Mouse (Mus musculus) forebrain, embryonic 11.5 days (tissue): Measurements from ENCODE around the gene Ugt1a8. TPM values are rescaled to one million over a fixed set of nuclear protein-coding genes. Genes with fewer than 3 reads are reported as not detected.
"Not testable (repeated sequence)": the region's sequence is repeated elsewhere in the genome, so short reads cannot be mapped to it uniquely, and the experiment has no call there.

ENCODE experiments used
- ATAC-seq: fragments of 200-750 bp; cut with Nextera tagmentation; replicated peaks from 2 replicates; pipeline ENCODE4 v1.8.0; 2017; ENCODE audit warnings: moderate TSS enrichment; ENCODE audit not compliant: low FRiP score
- DNase-seq: peaks from one replicate; pipeline ENCODE4 v3.0.0-alpha.2; 2017; ENCODE audit warnings: low spot score
- H3K27ac ChIP-seq: fragments of 300-500 bp; sonication (generic); 2 replicates; pipeline ENCODE4 v1.5.1; 2014; ENCODE audit warnings: low read depth, low read length
- H3K27me3 ChIP-seq: fragments of 300-500 bp; sonication (generic); 2 replicates; pipeline ENCODE4 v1.6.1; 2014; ENCODE audit warnings: mild to moderate bottlenecking, low read length, mixed read lengths; ENCODE audit not compliant: control insufficient read depth, insufficient read depth
- H3K36me3 ChIP-seq: fragments of 300-500 bp; sonication (generic); 2 replicates; pipeline ENCODE4 v1.6.1; 2014; ENCODE audit warnings: mild to moderate bottlenecking, low read length, moderate library complexity, mixed read lengths; ENCODE audit not compliant: control insufficient read depth, insufficient read depth
- H3K4me1 ChIP-seq: fragments of 300-500 bp; sonication (generic); replicated peaks from 2 replicates; pipeline ENCODE4 v1.6.1; 2014; ENCODE audit warnings: low read length, mixed read lengths; ENCODE audit not compliant: control insufficient read depth, insufficient read depth
- H3K4me2 ChIP-seq: fragments of 300-500 bp; sonication (generic); 2 replicates; pipeline ENCODE4 v1.6.1; 2014; ENCODE audit warnings: low read depth, mild to moderate bottlenecking, low read length, moderate library complexity, mixed read lengths; ENCODE audit not compliant: severe bottlenecking
- H3K4me3 ChIP-seq: fragments of 300-500 bp; sonication (generic); 2 replicates; pipeline ENCODE4 v1.5.1; 2014; ENCODE audit warnings: low read depth, low read length
- H3K9ac ChIP-seq: fragments of 300-500 bp; sonication (generic); 2 replicates; pipeline ENCODE4 v1.6.1; 2014; ENCODE audit warnings: low read length
- H3K9me3 ChIP-seq: fragments of 300-500 bp; sonication (generic); 2 replicates; pipeline ENCODE4 v1.6.1; 2016; ENCODE audit warnings: low read length, mixed read lengths; ENCODE audit not compliant: control insufficient read depth
- WGBS: fragments of 180-500 bp; shearing (Covaris S2); extraction: QIAGEN DNeasy Blood & Tissue Kit; methylation state at CpG from one replicate; pipeline ENCODE4 v1.1.7; 2014; 5-methylcytosine and 5-hydroxymethylcytosine counted together
- polyA plus RNA-seq: library from polyadenylated mRNA; unstranded; fragments of >200 nt; fragmentation: Nextera tagmentation; extraction: Ambion mirVana; gene quantifications from 2 replicates; pipeline ENCODE4 v1.2.1, GENCODE M21; 2014

Gene Ugt1a8
- polyA plus RNA-seq, 1 experiment from 2014 or later = not detected

DNA sequence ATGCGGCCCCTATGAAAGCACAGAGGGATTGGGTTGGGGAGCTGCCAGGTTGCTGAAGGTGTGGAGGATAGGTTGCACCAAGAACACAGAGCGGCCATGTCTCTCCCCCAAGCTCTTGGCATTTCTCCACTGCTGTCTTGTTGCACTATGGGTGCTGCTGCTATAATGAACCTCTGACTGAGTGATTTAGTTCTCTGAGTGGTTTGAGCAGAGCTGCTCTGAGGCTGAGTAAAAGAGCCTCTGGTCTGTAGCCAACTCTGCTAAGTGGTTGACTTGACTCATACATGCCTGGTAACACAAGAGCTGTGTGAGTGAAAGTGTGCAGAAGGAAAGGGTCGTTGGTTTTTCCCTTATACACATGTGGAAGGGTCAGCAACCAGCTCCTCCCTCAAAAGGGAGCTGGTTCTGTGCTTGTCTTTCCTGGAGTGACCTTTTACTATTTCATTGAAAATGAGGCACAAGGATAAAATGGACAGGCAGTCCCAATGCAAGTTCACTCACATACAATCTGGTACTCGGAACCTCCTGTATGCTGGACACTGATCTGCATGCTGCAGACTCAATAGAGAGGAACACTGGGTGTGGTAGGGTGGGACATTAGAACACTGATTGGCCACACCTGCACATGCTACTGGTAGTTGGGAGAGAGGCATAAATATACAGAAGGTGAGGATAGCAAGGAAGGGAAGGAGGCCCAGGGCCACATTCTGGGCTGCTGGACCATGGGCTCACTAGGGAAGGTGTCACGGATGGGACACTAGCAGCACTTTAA, 16.3 kb downstream of the Ugt1a8 start:
- WGBS = 80% methylated on average over 4 of the region's 5 CpGs
- not testable (repeated sequence) for ATAC-seq

DNA sequence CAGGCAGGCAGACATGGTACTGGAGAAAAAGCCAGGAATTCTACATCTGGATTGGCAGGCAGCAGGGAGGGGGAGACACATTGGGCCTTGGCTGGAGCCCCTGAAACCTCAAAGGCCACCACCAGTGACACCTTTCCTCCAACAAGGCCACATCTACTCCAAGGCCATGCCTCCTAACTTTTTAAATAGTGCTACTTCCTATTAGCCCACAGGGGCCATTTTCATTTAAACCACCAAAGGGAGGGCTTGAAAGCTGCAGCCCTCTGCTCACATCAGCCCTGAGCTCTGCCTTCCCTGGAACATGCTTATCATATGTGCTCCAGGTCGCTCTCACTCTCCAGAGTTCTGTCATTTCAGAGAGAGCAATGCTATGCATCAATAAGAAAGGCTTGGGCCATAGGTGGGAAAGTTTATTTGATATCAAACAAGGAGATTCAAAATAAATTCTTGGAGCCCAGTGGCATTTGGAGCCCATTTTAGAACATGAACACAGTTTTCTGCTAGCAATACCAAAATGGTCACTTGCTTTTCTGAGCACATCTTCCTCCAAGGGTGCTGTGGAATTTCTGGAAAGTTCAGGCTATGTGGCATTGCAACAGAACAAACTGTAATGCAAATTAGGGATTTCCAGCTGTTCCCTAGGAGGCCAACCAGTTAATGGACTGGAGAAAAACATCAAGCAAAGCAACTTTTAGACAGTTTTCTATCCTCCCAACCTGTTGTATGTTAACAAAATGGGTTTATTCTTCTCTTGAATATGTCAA, 17.2 kb downstream of the Ugt1a8 start:
- no peaks in the 10 kb centered on the region for H3K36me3 ChIP-seq
- no peaks in the 10 kb centered on the region for H3K4me1 ChIP-seq
- 94% methylated on average over 1 of the region's 1 CpGs for WGBS
- ATAC-seq = no peak
- H3K27ac ChIP-seq = no peak overlapping the region
- no peaks in the 10 kb centered on the region for H3K27me3 ChIP-seq
- no peak overlapping the region for H3K4me3 ChIP-seq
- DNase-seq = no peak
- H3K9ac ChIP-seq = no peak overlapping the region
- H3K9me3 ChIP-seq = no peaks in the 10 kb centered on the region
- no peak overlapping the region for H3K4me2 ChIP-seq

More for the DNA sequence above, 16.3 kb downstream of the Ugt1a8 start:
- not testable (repeated sequence) for H3K27me3 ChIP-seq, H3K9me3 ChIP-seq, H3K27ac ChIP-seq, H3K4me1 ChIP-seq, H3K4me2 ChIP-seq, H3K36me3 ChIP-seq, H3K4me3 ChIP-seq, DNase-seq, H3K9ac ChIP-seq

DNA sequence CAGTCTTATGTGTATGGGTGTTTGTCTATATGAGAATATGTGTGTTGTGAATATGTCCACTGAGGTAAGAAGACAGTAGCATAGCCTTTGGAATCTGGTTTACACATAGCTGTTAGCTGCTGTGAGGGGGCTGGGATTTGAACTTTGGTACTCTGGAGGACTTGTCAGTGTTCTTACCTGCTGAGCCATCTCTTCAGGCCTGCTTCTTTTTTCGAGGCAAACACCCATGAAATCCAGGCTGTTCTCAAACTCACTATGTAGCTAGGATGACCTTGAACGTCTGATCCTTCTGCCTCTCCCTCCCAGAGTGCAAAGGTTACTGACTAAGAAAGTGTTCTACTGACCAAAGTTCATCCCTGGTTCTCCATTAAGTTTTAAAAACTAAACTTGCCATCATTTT, 18.0 kb downstream of the Ugt1a8 start:
- no peak overlapping the region for H3K27ac ChIP-seq
- no peaks in the 10 kb centered on the region for H3K27me3 ChIP-seq
- H3K4me3 ChIP-seq = no peak overlapping the region
- no peaks in the 10 kb centered on the region for H3K36me3 ChIP-seq
- H3K4me1 ChIP-seq = no peaks in the 10 kb centered on the region
- DNase-seq (no peak), ATAC-seq (no peak)
- no peak overlapping the region for H3K4me2 ChIP-seq
- H3K9me3 ChIP-seq = no peaks in the 10 kb centered on the region
- H3K9ac ChIP-seq = no peak overlapping the region
- WGBS = 73% methylated on average over 2 of the region's 2 CpGs

DNA sequence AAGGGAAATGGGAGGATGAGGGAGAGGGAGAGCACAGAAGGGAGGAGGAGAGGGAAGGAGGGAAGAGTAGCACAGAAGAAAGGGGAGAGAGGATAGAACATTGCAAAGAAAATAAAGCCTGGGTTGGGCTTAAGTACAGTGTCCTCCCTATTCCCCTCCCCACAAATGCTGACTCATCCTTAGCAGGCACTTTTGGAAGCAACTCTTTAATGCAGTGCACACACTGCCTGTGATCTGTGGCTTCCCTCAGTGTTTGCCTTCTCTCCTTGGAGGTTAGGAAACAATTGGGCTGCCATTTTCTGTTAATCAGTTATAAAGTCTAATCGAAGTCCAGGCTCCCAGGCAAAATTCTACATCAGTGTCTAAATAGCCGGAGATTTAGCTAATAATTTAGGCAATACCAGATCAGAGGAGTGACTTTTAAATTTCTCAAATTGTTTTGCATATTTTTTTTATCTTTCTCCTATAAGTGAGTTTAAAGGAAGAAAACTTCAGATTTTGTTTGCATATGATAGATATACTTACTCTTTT, 21.5 kb downstream of the Ugt1a8 start:
- not testable (repeated sequence) for H3K4me2 ChIP-seq, H3K4me3 ChIP-seq, H3K9me3 ChIP-seq, H3K4me1 ChIP-seq, ATAC-seq, H3K27me3 ChIP-seq, DNase-seq, H3K27ac ChIP-seq, H3K36me3 ChIP-seq, H3K9ac ChIP-seq
- WGBS = 83% methylated on average over 2 of the region's 2 CpGs

DNA sequence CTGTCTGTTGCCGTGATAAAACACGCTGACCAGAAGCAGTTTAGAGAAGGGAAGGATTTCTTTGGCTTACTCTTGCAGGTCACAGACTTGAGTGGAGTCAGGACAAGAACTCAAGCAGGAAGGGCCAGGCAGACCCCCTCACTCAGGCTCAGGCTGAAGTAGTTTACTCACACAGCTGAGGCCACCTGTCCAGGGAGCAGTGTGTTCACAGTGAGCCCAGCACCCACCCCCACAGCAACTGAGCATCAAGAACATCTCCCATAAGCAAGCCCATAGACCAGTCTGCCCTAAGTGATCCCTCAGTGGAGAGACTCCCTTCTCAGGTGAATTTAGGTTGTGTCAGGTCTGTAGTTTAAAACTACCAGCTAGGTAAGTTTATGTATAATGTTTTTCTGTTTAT, 22.0 kb downstream of the Ugt1a8 start:
- not testable (repeated sequence) for H3K9me3 ChIP-seq, H3K9ac ChIP-seq, ATAC-seq, DNase-seq, H3K27me3 ChIP-seq, H3K4me2 ChIP-seq, H3K4me1 ChIP-seq, H3K4me3 ChIP-seq, H3K36me3 ChIP-seq, H3K27ac ChIP-seq
- WGBS = 93% methylated on average over 2 of the region's 2 CpGs

DNA sequence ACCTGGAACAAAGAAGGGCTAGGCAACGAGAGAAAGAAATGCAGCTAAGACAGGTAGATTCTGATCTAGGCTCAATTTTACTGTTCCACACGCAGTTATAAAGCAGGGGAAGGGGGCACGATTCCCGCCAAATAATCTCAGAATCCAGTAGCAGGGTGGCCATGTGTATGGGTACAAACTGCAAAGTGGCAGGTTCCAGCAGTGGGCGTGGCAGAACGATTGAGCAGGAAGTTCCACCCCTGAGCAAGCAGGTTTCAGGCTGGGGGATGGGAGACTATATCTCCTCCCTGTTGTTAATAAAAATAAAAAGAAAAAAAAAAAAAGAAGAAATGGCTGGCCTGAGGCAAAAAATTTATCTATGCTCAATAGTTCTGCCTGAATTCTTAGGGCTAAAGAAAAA, 25.2 kb downstream of the Ugt1a8 start:
- H3K36me3 ChIP-seq, DNase-seq, H3K9ac ChIP-seq, H3K4me3 ChIP-seq, H3K27ac ChIP-seq, ATAC-seq, H3K4me2 ChIP-seq, H3K4me1 ChIP-seq, H3K9me3 ChIP-seq, H3K27me3 ChIP-seq: not testable (repeated sequence)
- WGBS = 93% methylated on average over 6 of the region's 6 CpGs

DNA sequence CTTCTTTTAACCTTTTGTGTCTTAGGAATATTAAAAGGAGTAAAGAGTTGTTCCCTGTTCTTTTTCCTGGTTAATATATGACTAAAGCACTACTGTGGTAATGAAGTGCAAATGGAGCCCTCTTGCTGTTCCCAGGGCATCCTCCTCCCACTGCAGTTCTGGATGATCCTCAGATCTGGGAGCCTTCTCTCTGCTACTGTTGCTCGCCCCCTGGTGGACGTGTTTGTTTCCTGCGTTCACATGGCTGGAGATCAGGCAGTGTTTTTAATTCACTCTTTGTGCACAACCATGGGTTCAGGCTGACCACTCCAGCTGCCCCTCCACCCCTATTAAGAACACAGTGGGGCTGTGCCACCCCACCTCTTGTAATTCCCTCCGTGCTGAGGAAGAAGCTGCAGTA, 32.9 kb downstream of the Ugt1a8 start:
- not testable (repeated sequence) for H3K4me3 ChIP-seq, H3K4me1 ChIP-seq, H3K36me3 ChIP-seq, DNase-seq, H3K27me3 ChIP-seq, H3K9ac ChIP-seq, H3K4me2 ChIP-seq, H3K9me3 ChIP-seq, H3K27ac ChIP-seq
- 0 out of 2 replicates have a peak, but pooled peaks have one; percentile 12 for ATAC-seq
- 11% methylated on average over 3 of the region's 4 CpGs for WGBS

DNA sequence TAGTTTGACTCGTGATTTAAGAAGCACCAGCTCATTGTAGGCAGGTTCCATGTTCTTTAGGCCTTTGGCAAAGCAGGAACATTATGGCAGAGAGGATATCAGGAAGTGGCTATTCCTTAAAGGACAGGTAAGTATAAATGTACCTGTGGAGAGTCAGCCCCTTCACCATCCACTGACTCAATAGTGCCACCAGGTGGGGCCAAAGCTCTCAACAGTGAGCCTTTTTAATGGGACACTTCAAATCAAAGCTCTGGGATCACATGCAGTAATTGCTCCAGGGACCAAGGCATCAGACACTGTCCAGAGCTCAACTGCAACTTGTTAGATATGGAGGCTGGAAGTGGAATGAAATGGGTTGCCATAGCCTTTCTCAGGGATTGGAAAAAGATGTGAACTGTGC, 33.9 kb downstream of the Ugt1a8 start:
- H3K27me3 ChIP-seq, H3K9me3 ChIP-seq, H3K9ac ChIP-seq, H3K27ac ChIP-seq, H3K4me3 ChIP-seq, H3K4me1 ChIP-seq, H3K4me2 ChIP-seq, H3K36me3 ChIP-seq, DNase-seq, ATAC-seq: not testable (repeated sequence)
- no CpG with 5 or more reads among the region's 1 CpGs for WGBS
